Comparison of ENCODE assay signal across 8 mouse cellular contexts in genomic region chr9:41157020-41157871, GRCm38 (mm10). TPM values are rescaled to one million over a fixed set of nuclear protein-coding genes. Genes with fewer than 3 reads are reported as not detected.
DNase-seq lines count a peak whose midpoint lies in the region; ATAC-seq and TF ChIP-seq lines count a peak whose summit lies in the region.

No protein-coding gene starts in this region.

- DNase-seq in A20 (ENCODE audit: low read depth, low spot score), result peak; percentile 69
- DNase-seq in adrenal gland, postnatal 4 days (ENCODE audit: low spot score in 2 of 2), result peak; percentile 30 to 41
- DNase-seq in heart, embryonic 10.5 days (ENCODE audit: low spot score), result peak; percentile 86
- DNase-seq in liver, result peak; percentile 68
- peak; percentile 92 for DNase-seq in midbrain, postnatal 0 days (ENCODE audit: low spot score)
- DNase-seq in spleen, postnatal 36 days (ENCODE audit: low spot score in 2 of 2), result peak; percentile 45 to 50

- peak; percentile 88 for ATAC-seq in kidney, embryonic 14.5 days (ENCODE audit: low FRiP score, low TSS enrichment)
- ATAC-seq in midbrain, postnatal 0 days (ENCODE audit: low FRiP score), result peak; percentile 85

- peak overlapping the region; percentile 82 for H3K4me2 ChIP-seq in kidney, embryonic 14.5 days (replicated peaks; ENCODE audit: low read depth, low read length)
- peak overlapping the region; percentile 70 for H3K4me2 ChIP-seq in midbrain, postnatal 0 days (ENCODE audit: low read depth, low read length, poor library complexity, severe bottlenecking)

- H3K27ac ChIP-seq in embryonic fibroblast, embryonic 13.5 days (ENCODE audit: insufficient read depth, low read length), result no peak overlapping the region
- H3K27ac ChIP-seq in heart, embryonic 10.5 days, result peak overlapping the region; percentile 94
- H3K27ac ChIP-seq in kidney, embryonic 14.5 days (ENCODE audit: low read depth, low read length), result peak overlapping the region; percentile 83; the same call in 1 of the 2 replicates
- peak overlapping the region; percentile 85 for H3K27ac ChIP-seq in midbrain, postnatal 0 days (ENCODE audit: low read depth, low read length)

- no peak for TF ChIP-seq CTCF in embryonic fibroblast, embryonic 13.5 days (IDR thresholded peaks at IDR 0.05; ENCODE audit: borderline replicate concordance, insufficient read depth, low read length)
- no peak for TF ChIP-seq CTCF in midbrain, postnatal 0 days (IDR thresholded peaks at IDR 0.05)

- under 1% methylated on average over 82 of the region's 82 CpGs for WGBS in heart, embryonic 10.5 days
- WGBS in kidney, embryonic 14.5 days, result under 1% methylated on average over 82 of the region's 82 CpGs
- under 1% methylated on average over 68 of the region's 82 CpGs for WGBS in midbrain, postnatal 0 days

- H3K27me3 ChIP-seq in heart, embryonic 10.5 days (ENCODE audit: insufficient read depth, poor library complexity, severe bottlenecking), result peaks cover 25% of the 10 kb centered on the region
- peaks cover 4% of the 10 kb centered on the region; the same call in 1 of the 2 replicates for H3K27me3 ChIP-seq in kidney, embryonic 14.5 days (ENCODE audit: control insufficient read depth, insufficient read depth, low read length)
- no peaks in the 10 kb centered on the region for H3K27me3 ChIP-seq in midbrain, postnatal 0 days (ENCODE audit: insufficient read depth, low read length)

- H3K9me3 ChIP-seq in heart, embryonic 10.5 days, result no peaks in the 10 kb centered on the region
- H3K9me3 ChIP-seq in kidney, embryonic 14.5 days (ENCODE audit: control insufficient read depth, low read length), result no peaks in the 10 kb centered on the region
- no peaks in the 10 kb centered on the region for H3K9me3 ChIP-seq in midbrain, postnatal 0 days (ENCODE audit: low read length)

- H3K4me1 ChIP-seq in embryonic fibroblast, embryonic 13.5 days (ENCODE audit: control insufficient read depth, insufficient read depth, low read length), result no peaks in the 10 kb centered on the region
- peaks cover 40% of the 10 kb centered on the region for H3K4me1 ChIP-seq in heart, embryonic 10.5 days
- H3K4me1 ChIP-seq in kidney, embryonic 14.5 days (ENCODE audit: control insufficient read depth, insufficient read depth, low read length), result peaks cover 25% of the 10 kb centered on the region
- H3K4me1 ChIP-seq in midbrain, postnatal 0 days (ENCODE audit: insufficient read depth, low read length), result 0 out of 2 replicates have a peak, but pooled peaks cover 4% of the 10 kb centered on the region

- peak overlapping the region; percentile 76 for H3K9ac ChIP-seq in kidney, embryonic 14.5 days (ENCODE audit: low read depth, low read length)
- H3K9ac ChIP-seq in midbrain, postnatal 0 days (replicated peaks; ENCODE audit: low read length, poor library complexity, severe bottlenecking), result peak overlapping the region; percentile 90

- peak; percentile 66 for TF ChIP-seq POLR2A in embryonic fibroblast, embryonic 13.5 days (IDR thresholded peaks at IDR 0.05; ENCODE audit: low read depth, low read length)

- peak overlapping the region; percentile 57 for H3K4me3 ChIP-seq in embryonic fibroblast, embryonic 13.5 days (ENCODE audit: insufficient read depth, low read length)
- peak overlapping the region; percentile 86 for H3K4me3 ChIP-seq in heart, embryonic 10.5 days
- H3K4me3 ChIP-seq in kidney, embryonic 14.5 days (ENCODE audit: low read length), result peak overlapping the region; percentile 85
- H3K4me3 ChIP-seq in midbrain, postnatal 0 days (ENCODE audit: low read depth, low read length), result peak overlapping the region; percentile 85

- no peaks in the 10 kb centered on the region for H3K36me3 ChIP-seq in heart, embryonic 10.5 days
- H3K36me3 ChIP-seq in kidney, embryonic 14.5 days (ENCODE audit: control insufficient read depth, insufficient read depth, low read length), result no peaks in the 10 kb centered on the region
- H3K36me3 ChIP-seq in midbrain, postnatal 0 days (ENCODE audit: insufficient read depth, low read length), result no peaks in the 10 kb centered on the region

RNA-seq across cellular contexts. Expression of gene Ubash3b, which starts 4.3 kb away (rescaled TPM):
- total RNA-seq in adrenal gland, postnatal 4 days (2021), result 1 to 10 TPM; 6.5 to 6.7 TPM
- 4.2 and 5.1 TPM in 2 replicates for polyA plus RNA-seq in embryonic fibroblast, embryonic 13.5 days (2011; ENCODE audit: insufficient read length, low read depth, missing spikeins)
- polyA plus RNA-seq in heart, embryonic 10.5 days (2016; fragmentation: Nextera tagmentation; extraction: Ambion mirVana), result 13.3 and 13.8 TPM in 2 replicates
- 9.3 TPM in 2 replicates for polyA plus RNA-seq in kidney, embryonic 14.5 days (2014; fragmentation: Nextera tagmentation; extraction: Ambion mirVana)
- total RNA-seq in midbrain, postnatal 0 days (2014; rRNA removed), result 30.2 and 32.3 TPM in 2 replicates
- polyA plus RNA-seq in midbrain, postnatal 0 days (2015; fragmentation: Nextera tagmentation; extraction: Ambion mirVana), result 23.1 and 23.6 TPM in 2 replicates

Comparison
In these comparisons a context has a peak if more than half of its experiments do, and no peak if none do; other contexts are left out.
1. DNase-seq: peak in every context shown above with its lines; median percentile 92 in midbrain, postnatal 0 days; 86 in heart, embryonic 10.5 days; 69 in A20; 68 in liver; 48 in spleen, postnatal 36 days; 36 in adrenal gland, postnatal 4 days.